ENCODE assay signal across 25 mouse cellular contexts in the genomic region with DNA sequence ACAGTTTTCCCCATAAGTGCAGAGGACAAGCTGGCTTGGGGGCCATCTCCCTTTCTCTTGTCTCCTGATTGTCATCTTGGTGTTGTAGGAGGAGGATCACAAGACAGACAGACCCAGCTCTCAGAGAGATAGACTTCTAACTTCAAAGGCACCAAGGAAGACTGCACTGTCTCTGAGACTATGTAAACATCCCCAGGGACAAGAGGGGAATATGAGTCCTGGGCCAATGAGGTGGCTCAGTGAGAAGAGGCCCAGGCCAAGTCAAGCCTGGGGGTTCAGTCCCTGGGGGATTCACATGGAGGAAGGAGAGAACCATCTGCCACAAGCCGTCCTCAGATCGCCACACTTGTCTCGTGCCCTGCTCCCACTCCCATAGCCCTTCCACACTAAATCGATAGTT. TPM values are rescaled to one million over a fixed set of nuclear protein-coding genes. Genes with fewer than 3 reads are reported as not detected.
DNase-seq lines count a peak whose midpoint lies in the region; ATAC-seq and TF ChIP-seq lines count a peak whose summit lies in the region.
"Had no signal": no experiment of that assay in that cellular context is flagged by ENCODE, and none has a peak within 500 bp of the region (broad histone marks: within the 10 kb centered on the region; RNA-seq: fewer than 3 reads in every experiment).

No protein-coding gene starts in this region.

- H3K4me2 ChIP-seq in kidney, embryonic 14.5 days (replicated peaks; ENCODE audit: low read depth, low read length), result no peak overlapping the region
- 0 out of 2 replicates have a peak overlapping the region, but pooled peaks have one; percentile 7 for H3K4me2 ChIP-seq in CH12.LX (ENCODE audit: insufficient read depth, low read depth, poor library complexity, severe bottlenecking)
- H3K4me2 ChIP-seq: embryonic facial prominence, embryonic 13.5 days; forebrain, embryonic 12.5 days; forebrain, embryonic 15.5 days; heart, embryonic 12.5 days; hindbrain, embryonic 15.5 days had no signal

- TF ChIP-seq POLR2A in CH12.LX (IDR thresholded peaks at IDR 0.05; ENCODE audit: low read depth, low read length), result no peak

- no peak overlapping the region for H3K9ac ChIP-seq in kidney, embryonic 14.5 days (ENCODE audit: low read depth, low read length)
- H3K9ac ChIP-seq in CH12.LX (ENCODE audit: insufficient read depth, low read depth), result no peak overlapping the region
- H3K9ac ChIP-seq: embryonic facial prominence, embryonic 13.5 days; forebrain, embryonic 12.5 days; forebrain, embryonic 15.5 days; heart, embryonic 12.5 days; hindbrain, embryonic 15.5 days had no signal

- dilution Hi-C loops in CH12.LX (cut with MboI; ENCODE audit: extremely low pct_ligation_motif_present, extremely low pct_unique_long_range_greater_than_20kb, low sequenced_read_pairs), result no loop called here

- DNase-seq in heart, adult 11 months, result peak; percentile 75
- DNase-seq in heart, postnatal 14 days, result no peak
- no peak for DNase-seq in kidney, postnatal 14 days
- DNase-seq in CH12.LX (ENCODE audit: extremely low read depth) (peak; percentile 59), liver (no peak)
- DNase-seq: adrenal gland, adult 2 months; adrenal gland, postnatal 14 days; B cell, adult 2 months; cerebellum, adult 11 months; cerebellum, adult 2 months; cerebellum, adult 9-11 months; cerebellum, postnatal 25 days; embryo, embryonic 11 days; gastrocnemius, postnatal 14 days; heart, postnatal 36 days had no signal

- H3K9me3 ChIP-seq in kidney, embryonic 14.5 days (ENCODE audit: control insufficient read depth, low read length), result no peaks in the 10 kb centered on the region
- no peaks in the 10 kb centered on the region for H3K9me3 ChIP-seq in CH12.LX (replicated peaks; ENCODE audit: low read length)
- H3K9me3 ChIP-seq: embryonic facial prominence, embryonic 10.5 days; embryonic facial prominence, embryonic 13.5 days; forebrain, embryonic 12.5 days; forebrain, embryonic 15.5 days; heart, embryonic 12.5 days; hindbrain, embryonic 15.5 days had no signal

- H3K4me3 ChIP-seq in kidney, embryonic 14.5 days (ENCODE audit: low read length), result no peak overlapping the region
- H3K4me3 ChIP-seq in CH12.LX (replicated peaks in 1 of 3; ENCODE audit: low read depth in 2 of 3, low read length in 2 of 3, poor library complexity in 1 of 3), result no peak overlapping the region
- H3K4me3 ChIP-seq: embryonic facial prominence, embryonic 10.5 days; embryonic facial prominence, embryonic 13.5 days; erythroblast, embryonic 14.5 days; forebrain, embryonic 12.5 days; forebrain, embryonic 15.5 days; heart, embryonic 12.5 days; hindbrain, embryonic 15.5 days had no signal

- H3K79me2 ChIP-seq in CH12.LX (replicated peaks; ENCODE audit: control insufficient read depth, extremely low read depth, insufficient read depth, poor library complexity, severe bottlenecking), result no peaks in the 10 kb centered on the region

- TF ChIP-seq CTCF in CH12.LX (conservative IDR thresholded peaks at IDR 0.05 in 1 of 2, IDR thresholded peaks at IDR 0.05 in 1 of 2; ENCODE audit: low read depth in 2 of 2, low read length in 2 of 2), result no peak

- no peaks in the 10 kb centered on the region for H3K4me1 ChIP-seq in kidney, embryonic 14.5 days (ENCODE audit: control insufficient read depth, insufficient read depth, low read length)
- peaks cover 3 to 21% of the 10 kb centered on the region in 2 experiments; a peak in 3 of 4 replicates for H3K4me1 ChIP-seq in CH12.LX (ENCODE audit: control insufficient read depth in 1 of 2, insufficient read depth in 2 of 2)
- H3K4me1 ChIP-seq: embryonic facial prominence, embryonic 13.5 days; forebrain, embryonic 15.5 days had no signal

- TF ChIP-seq RAD21 in CH12.LX (IDR thresholded peaks at IDR 0.05; ENCODE audit: low read depth, low read length), result no peak

- WGBS in kidney, embryonic 14.5 days, result 65% methylated on average over 4 of the region's 4 CpGs

- no peaks in the 10 kb centered on the region for H3K36me3 ChIP-seq in kidney, embryonic 14.5 days (ENCODE audit: control insufficient read depth, insufficient read depth, low read length)
- H3K36me3 ChIP-seq in CH12.LX (replicated peaks in 1 of 2; ENCODE audit: control insufficient read depth in 1 of 2, insufficient read depth in 1 of 2, low read length in 1 of 2), result no peaks in the 10 kb centered on the region
- H3K36me3 ChIP-seq: embryonic facial prominence, embryonic 10.5 days; embryonic facial prominence, embryonic 13.5 days; forebrain, embryonic 12.5 days; forebrain, embryonic 15.5 days; heart, embryonic 12.5 days; hindbrain, embryonic 15.5 days had no signal

- in situ Hi-C loops in CH12.LX (cut with MboI; ENCODE audit: low pct_ligation_motif_present, low pct_unique_long_range_greater_than_20kb, low sequenced_read_pairs), result no loop called here

- H3K27ac ChIP-seq in kidney, embryonic 14.5 days (ENCODE audit: low read depth, low read length), result no peak overlapping the region
- no peak overlapping the region for H3K27ac ChIP-seq in CH12.LX (ENCODE audit: insufficient read depth, low read depth)
- H3K27ac ChIP-seq: embryonic facial prominence, embryonic 10.5 days; embryonic facial prominence, embryonic 13.5 days; forebrain, embryonic 12.5 days; forebrain, embryonic 15.5 days; hindbrain, embryonic 15.5 days had no signal

- TF ChIP-seq EP300 in CH12.LX (IDR thresholded peaks at IDR 0.05; ENCODE audit: low read length), result no peak

- peak; percentile 52; the same call in 1 of the 2 replicates for ATAC-seq in kidney, embryonic 14.5 days (ENCODE audit: low FRiP score, low TSS enrichment)
- ATAC-seq: forebrain, embryonic 15.5 days; intestine, postnatal 0 days had no signal

- no peaks in the 10 kb centered on the region for H3K27me3 ChIP-seq in kidney, embryonic 14.5 days (ENCODE audit: control insufficient read depth, insufficient read depth, low read length)
- peaks cover 1% of the 10 kb centered on the region for H3K27me3 ChIP-seq in CH12.LX (replicated peaks)
- H3K27me3 ChIP-seq: embryonic facial prominence, embryonic 13.5 days; forebrain, embryonic 15.5 days; heart, embryonic 12.5 days; hindbrain, embryonic 15.5 days had no signal

- intact Hi-C loops in heart, postnatal 14 days (cut with DNase I), result loop anchor here (10.0 kb wide), 1 partner anchor 80 kb away; no protein-coding TSS in a partner anchor

TF ChIP-seq in CH12.LX, 34 proteins besides CTCF, POLR2A, EP300 and RAD21:
- TF ChIP-seq NELFE (IDR thresholded peaks at IDR 0.05; ENCODE audit: low read depth, low read length), result no peak
- 0 out of 2 replicates have a peak, but pooled peaks have one; percentile 10 for TF ChIP-seq BHLHE40 (IDR thresholded peaks at IDR 0.05; ENCODE audit: low read depth, low read length)

RNA-seq across cellular contexts. Expression of a gene that starts 45.4 kb away (rescaled TPM):
- 10 to 100 TPM; 57.6 to 63.2 TPM for total RNA-seq in heart, postnatal 14 days (2021)
- 15.2 and 33.5 TPM in 2 replicates for polyA plus RNA-seq in kidney, embryonic 14.5 days (2014; fragmentation: Nextera tagmentation; extraction: Ambion mirVana)
- total RNA-seq in CH12.LX (2012; rRNA removed), result not detected in 2 replicates
- total RNA-seq in CH12.LX (2014; rRNA removed), result 0.03 and 0.11 TPM in 2 replicates
- not detected in 2 replicates for polyA plus RNA-seq in CH12.LX (2012; ENCODE audit: insufficient read length, low read depth)
- total RNA-seq: MEL had no signal
- polyA plus RNA-seq: erythroblast, embryonic 14.5 days had no signal

Comparison
In these comparisons a context has a peak if more than half of its experiments do, and no peak if none do; other contexts are left out.
1. DNase-seq: peak in heart, adult 11 months (single experiment) and CH12.LX (single experiment); none in heart, postnatal 14 days (0 of 2), kidney, postnatal 14 days (single experiment) and liver (single experiment).
2. RNA of a gene that starts 45.4 kb away (total RNA-seq): 57.6 to 63.2 TPM in heart, postnatal 14 days; 0.03 to 0.11 TPM in CH12.LX; every median in the first group is over 10 times any median in the second.